Mouse (Mus musculus) spleen, adult 2 months (tissue): ENCODE measurements around the gene Slc5a6.

Experiments used
- CTCF ChIP-seq: fragments of 200-500 bp; IDR thresholded peaks from 2 replicates; pipeline ENCODE4 v1.5.1; 2011; ENCODE audit warnings: mild to moderate bottlenecking, inconsistent platforms; ENCODE audit not compliant: insufficient read depth, insufficient read length, insufficient replicate concordance; ENCODE audit errors: extremely low read depth
- POLR2A ChIP-seq: fragments of 200-500 bp; IDR thresholded peaks from 2 replicates; pipeline ENCODE4 v1.6.1; 2011; ENCODE audit warnings: low read depth, low read length, inconsistent platforms

GRCm38 (mm10) chr5:31080795-31081164, 32.1 kb upstream of the Slc5a6 start:
- TF ChIP-seq CTCF (no peak), POLR2A (no peak)
